Mouse (Mus musculus): Measurements from ENCODE around the gene Mtmr12. TPM values are rescaled to one million over a fixed set of nuclear protein-coding genes. Genes with fewer than 3 reads are reported as not detected.

Gene Mtmr12
- total and polyA plus RNA-seq, 2 experiments from 2014 or later = 5.5 to 13.1 TPM

- H3K4me2 ChIP-seq (ENCODE audit: low read depth) = no peak overlapping the region
- DNase-seq (no peak), ATAC-seq (no peak)
- H3K36me3 ChIP-seq (ENCODE audit: insufficient read depth) = no peaks in the 10 kb centered on the region
- H3K4me1 ChIP-seq (ENCODE audit: insufficient read depth) = no peaks in the 10 kb centered on the region
- no peak overlapping the region for H3K27ac ChIP-seq (ENCODE audit: low read depth, low read length)
- H3K9ac ChIP-seq = no peak overlapping the region
- TF ChIP-seq CTCF (IDR thresholded peaks at IDR 0.05; ENCODE audit: low read depth) = no peak
- H3K9me3 ChIP-seq (ENCODE audit: low read length) = no peaks in the 10 kb centered on the region
- H3K27me3 ChIP-seq (ENCODE audit: insufficient read depth, low read length) = no peaks in the 10 kb centered on the region
- WGBS = 57% methylated on average over 2 of the region's 2 CpGs
- H3K4me3 ChIP-seq (ENCODE audit: low read depth, low read length) = no peak overlapping the region
These were observed 91.4 kb downstream of the Mtmr12 start for GRCm38 (mm10) chr15:12296228-12296627.

- H3K9me3 ChIP-seq (ENCODE audit: low read length) = no peaks in the 10 kb centered on the region
- no peaks in the 10 kb centered on the region for H3K27me3 ChIP-seq (ENCODE audit: insufficient read depth, low read length)
- H3K27ac ChIP-seq (ENCODE audit: low read depth, low read length) = no peak overlapping the region
- H3K9ac ChIP-seq = no peak overlapping the region
- ATAC-seq = no peak
- no peaks in the 10 kb centered on the region for H3K36me3 ChIP-seq (ENCODE audit: insufficient read depth)
- no peak overlapping the region for H3K4me2 ChIP-seq (ENCODE audit: low read depth)
- no peak overlapping the region for H3K4me3 ChIP-seq (ENCODE audit: low read depth, low read length)
- no peak for DNase-seq
- H3K4me1 ChIP-seq (ENCODE audit: insufficient read depth) = no peaks in the 10 kb centered on the region
- TF ChIP-seq CTCF (IDR thresholded peaks at IDR 0.05; ENCODE audit: low read depth) = no peak
- 86% methylated on average over 7 of the region's 7 CpGs for WGBS
These were observed 93.5 kb downstream of the Mtmr12 start for GRCm38 (mm10) chr15:12298231-12298737.

- Histone ChIP-seq H3K4me3 (ENCODE audit: low read depth, low read length) (no peak overlapping the region), H3K9me3 (ENCODE audit: low read length) (no peaks in the 10 kb centered on the region), H3K9ac (no peak overlapping the region), H3K4me2 (ENCODE audit: low read depth) (no peak overlapping the region), H3K27ac (ENCODE audit: low read depth, low read length) (no peak overlapping the region), H3K36me3 (ENCODE audit: insufficient read depth) (no peaks in the 10 kb centered on the region), H3K4me1 (ENCODE audit: insufficient read depth) (no peaks in the 10 kb centered on the region), H3K27me3 (ENCODE audit: insufficient read depth, low read length) (no peaks in the 10 kb centered on the region)
- DNase-seq (no peak), ATAC-seq (no peak)
- WGBS = 83% methylated on average over 5 of the region's 6 CpGs
- no peak for TF ChIP-seq CTCF (IDR thresholded peaks at IDR 0.05; ENCODE audit: low read depth)
These were observed 96.9 kb downstream of the Mtmr12 start for GRCm38 (mm10) chr15:12301771-12302170.

- no peak overlapping the region for H3K4me3 ChIP-seq (ENCODE audit: low read depth, low read length)
- no peaks in the 10 kb centered on the region for H3K27me3 ChIP-seq (ENCODE audit: insufficient read depth, low read length)
- H3K9me3 ChIP-seq (ENCODE audit: low read length) = no peaks in the 10 kb centered on the region
- H3K4me1 ChIP-seq (ENCODE audit: insufficient read depth) = no peaks in the 10 kb centered on the region
- TF ChIP-seq CTCF (IDR thresholded peaks at IDR 0.05; ENCODE audit: low read depth) = no peak
- 68% methylated on average over 8 of the region's 8 CpGs for WGBS
- H3K4me2 ChIP-seq (ENCODE audit: low read depth) = no peak overlapping the region
- H3K27ac ChIP-seq (ENCODE audit: low read depth, low read length) = no peak overlapping the region
- peak; percentile 23; the same call in 1 of the 2 replicates for ATAC-seq
- no peak for DNase-seq
- H3K36me3 ChIP-seq (ENCODE audit: insufficient read depth) = no peaks in the 10 kb centered on the region
- H3K9ac ChIP-seq = no peak overlapping the region
These were observed 101.6 kb downstream of the Mtmr12 start for GRCm38 (mm10) chr15:12306188-12307071.

- no peak for TF ChIP-seq CTCF (IDR thresholded peaks at IDR 0.05; ENCODE audit: low read depth)
- Histone ChIP-seq H3K27me3 (ENCODE audit: insufficient read depth, low read length) (no peaks in the 10 kb centered on the region), H3K9me3 (ENCODE audit: low read length) (no peaks in the 10 kb centered on the region), H3K27ac (ENCODE audit: low read depth, low read length) (no peak overlapping the region), H3K4me2 (ENCODE audit: low read depth) (no peak overlapping the region), H3K9ac (no peak overlapping the region), H3K4me3 (ENCODE audit: low read depth, low read length) (no peak overlapping the region), H3K4me1 (ENCODE audit: insufficient read depth) (no peaks in the 10 kb centered on the region), H3K36me3 (ENCODE audit: insufficient read depth) (no peaks in the 10 kb centered on the region)
- DNase-seq (no peak), ATAC-seq (no peak)
- 76% methylated on average over 4 of the region's 4 CpGs for WGBS
These were observed 102.3 kb downstream of the Mtmr12 start for GRCm38 (mm10) chr15:12307114-12307513.

- H3K4me1 ChIP-seq (ENCODE audit: insufficient read depth) = no peaks in the 10 kb centered on the region
- DNase-seq (no peak), ATAC-seq (no peak)
- H3K4me3 ChIP-seq (ENCODE audit: low read depth, low read length) = no peak overlapping the region
- no peaks in the 10 kb centered on the region for H3K27me3 ChIP-seq (ENCODE audit: insufficient read depth, low read length)
- 89% methylated on average over 5 of the region's 5 CpGs for WGBS
- H3K36me3 ChIP-seq (ENCODE audit: insufficient read depth) = no peaks in the 10 kb centered on the region
- no peak overlapping the region for H3K4me2 ChIP-seq (ENCODE audit: low read depth)
- no peak overlapping the region for H3K27ac ChIP-seq (ENCODE audit: low read depth, low read length)
- no peak overlapping the region for H3K9ac ChIP-seq
- no peak for TF ChIP-seq CTCF (IDR thresholded peaks at IDR 0.05; ENCODE audit: low read depth)
- no peaks in the 10 kb centered on the region for H3K9me3 ChIP-seq (ENCODE audit: low read length)
These were observed 103.7 kb downstream of the Mtmr12 start for GRCm38 (mm10) chr15:12308539-12308938.

- no peak for TF ChIP-seq CTCF (IDR thresholded peaks at IDR 0.05; ENCODE audit: low read depth)
- DNase-seq (no peak), ATAC-seq (no peak)
- no peak overlapping the region for H3K4me3 ChIP-seq (ENCODE audit: low read depth, low read length)
- 92% methylated on average over 4 of the region's 4 CpGs for WGBS
- no peaks in the 10 kb centered on the region for H3K9me3 ChIP-seq (ENCODE audit: low read length)
- no peaks in the 10 kb centered on the region for H3K27me3 ChIP-seq (ENCODE audit: insufficient read depth, low read length)
- H3K4me2 ChIP-seq (ENCODE audit: low read depth) = no peak overlapping the region
- H3K36me3 ChIP-seq (ENCODE audit: insufficient read depth) = no peaks in the 10 kb centered on the region
- H3K27ac ChIP-seq (ENCODE audit: low read depth, low read length) = no peak overlapping the region
- H3K4me1 ChIP-seq (ENCODE audit: insufficient read depth) = no peaks in the 10 kb centered on the region
- H3K9ac ChIP-seq = no peak overlapping the region
These were observed 105.8 kb downstream of the Mtmr12 start for GRCm38 (mm10) chr15:12310676-12311075.
